Mouse (Mus musculus) left cerebral cortex, adult 2 months (tissue): ENCODE measurements around the gene Zfp982. TPM values are rescaled to one million over a fixed set of nuclear protein-coding genes. Genes with fewer than 3 reads are reported as not detected.
A peak's percentile ranks its signal among the peaks of the same experiment; 100 is the strongest.
"Not testable (repeated sequence)": the region's sequence is repeated elsewhere in the genome, so short reads cannot be mapped to it uniquely, and the experiment has no call there.

ENCODE experiments used
- DNase-seq, 2 experiments: peaks; one replicate each; pipeline ENCODE4 v3.0.0; 2021 to 2022; ENCODE audit warnings: low spot score in 2 of 2, mixed read lengths in 1 of 2; ENCODE audit errors: extremely low spot score in 1 of 2
- H3K27ac ChIP-seq: fragments of 200-600 bp; 2 replicates; pipeline ENCODE4 v1.8.1; 2022
- H3K4me3 ChIP-seq: fragments of 200-600 bp; 2 replicates; pipeline ENCODE4 v1.8.1; 2022
- CTCF ChIP-seq: fragments of 200-600 bp; IDR thresholded peaks from 2 replicates; pipeline ENCODE4 v1.8.1; 2022; ENCODE audit warnings: antibody characterized with exemption, mild to moderate bottlenecking, moderate library complexity
- intact Hi-C: fragments of 180-260 bp; cut with DNase I; formaldehyde crosslinking; loops from one replicate; pipeline ENCODE4 v1.15.1; 2025
- long read RNA-seq, 2 experiments: library from polyadenylated mRNA; stranded (forward); transcript quantifications; one replicate each; pipeline ENCODE4 v2.0.0; 2021; ENCODE audit warnings: borderline mapping rate in 2 of 2
- total RNA-seq, 2 experiments: library from RNA; stranded (reverse); gene quantifications; 2 replicates each; pipeline ENCODE4 v1.2.3; 2021

Gene Zfp982
- 1 to 10 TPM; 3.9 to 5.1 TPM for total RNA-seq
- long read RNA-seq, experiment 1: 0 reads
- long read RNA-seq, experiment 2: 0 reads

DNA sequence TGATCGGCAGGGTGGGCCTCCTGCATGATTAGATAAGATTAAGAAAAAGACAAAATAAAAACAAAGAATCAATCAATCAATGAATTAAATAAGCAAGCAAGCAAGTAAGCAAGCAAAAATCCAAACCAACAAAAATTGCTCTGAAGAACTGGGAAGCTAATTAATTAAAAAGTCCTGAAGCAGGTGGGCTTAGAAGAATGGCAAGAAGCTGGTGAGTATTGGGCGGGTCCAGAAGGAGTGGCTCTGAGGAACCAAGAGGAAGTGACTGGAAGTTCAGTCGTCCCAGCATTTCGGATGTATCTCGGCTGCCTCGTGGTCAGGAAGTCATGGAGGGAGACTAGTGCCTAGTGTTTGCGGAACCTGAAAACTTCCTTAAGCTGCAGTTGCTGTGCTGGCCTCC, at the start of gene Zfp982:
Zfp982 (plus strand) TSS at position 301 of the 400 bp plus-strand sequence.
- H3K4me3 ChIP-seq, intact Hi-C loops, DNase-seq, H3K27ac ChIP-seq: not testable (repeated sequence)

DNA sequence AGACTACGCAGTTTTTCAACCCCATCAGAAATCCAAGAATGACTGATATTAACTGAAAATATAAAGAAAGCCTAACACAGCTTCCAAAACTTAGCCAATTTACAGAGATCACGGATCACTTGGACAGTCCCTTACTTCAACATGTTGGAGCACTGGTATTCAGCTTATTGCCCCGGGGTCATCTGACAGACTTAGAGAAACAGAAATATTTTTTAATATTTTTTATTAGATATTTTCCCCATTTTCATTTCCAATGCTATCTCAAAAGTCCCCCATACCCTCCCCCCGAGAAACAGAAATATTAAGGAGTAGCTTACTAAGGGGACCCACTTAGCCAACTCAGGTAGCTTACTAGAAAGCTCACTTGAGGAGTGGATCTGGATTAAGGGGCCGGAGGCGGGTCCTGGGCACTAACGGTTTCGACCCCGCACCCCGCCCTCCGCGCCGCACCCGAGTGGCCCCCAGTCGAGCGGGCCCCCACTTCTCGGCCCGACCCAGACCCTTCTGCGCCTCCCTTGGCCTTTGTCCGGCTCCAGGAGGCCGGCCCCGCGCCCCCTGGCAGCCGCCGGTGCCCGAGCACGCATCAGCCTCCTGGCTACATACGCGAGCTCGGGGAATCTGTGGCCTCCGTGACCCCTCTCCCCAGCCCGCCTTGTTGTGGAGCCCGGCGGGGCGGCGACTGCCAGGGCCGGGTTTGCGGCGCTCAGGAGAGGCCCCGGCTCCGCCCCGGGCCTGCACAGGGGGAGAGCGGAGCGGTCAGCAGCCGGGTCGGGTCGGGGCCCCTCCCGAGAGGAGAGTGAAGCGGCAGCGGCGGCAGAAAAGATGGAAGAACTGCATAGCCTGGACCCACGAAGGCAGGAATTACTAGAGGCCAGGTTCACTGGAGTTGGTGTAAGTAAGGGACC, 49.3 kb upstream of the Zfp982 start:
- Histone ChIP-seq H3K4me3 (peak overlapping the region; percentile 48), H3K27ac (peak overlapping the region; percentile 47; the same call in 1 of the 2 replicates)
- intact Hi-C loops, DNase-seq: not testable (repeated sequence)

DNA sequence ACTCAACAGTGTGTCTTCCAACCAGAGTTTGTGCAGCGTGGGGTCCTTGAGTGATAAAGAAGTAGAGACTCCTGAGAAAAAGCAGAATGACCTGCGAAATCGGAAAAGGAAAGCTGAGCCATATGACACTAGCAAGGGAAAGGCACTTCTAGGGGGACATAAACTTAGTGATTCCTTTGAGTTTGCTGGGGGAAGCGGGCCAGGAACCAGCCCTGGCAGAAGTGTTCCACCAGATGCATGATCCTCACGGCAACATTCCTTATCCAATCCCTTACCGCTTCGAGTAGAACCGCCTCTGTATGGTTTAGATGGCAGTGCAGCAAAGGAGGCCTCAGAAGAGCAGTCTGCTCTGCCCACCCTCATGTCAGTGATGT, 48.7 kb upstream of the Zfp982 start:
- intact Hi-C loops, DNase-seq, H3K27ac ChIP-seq: not testable (repeated sequence)
- peak overlapping the region; percentile 48 for H3K4me3 ChIP-seq

DNA sequence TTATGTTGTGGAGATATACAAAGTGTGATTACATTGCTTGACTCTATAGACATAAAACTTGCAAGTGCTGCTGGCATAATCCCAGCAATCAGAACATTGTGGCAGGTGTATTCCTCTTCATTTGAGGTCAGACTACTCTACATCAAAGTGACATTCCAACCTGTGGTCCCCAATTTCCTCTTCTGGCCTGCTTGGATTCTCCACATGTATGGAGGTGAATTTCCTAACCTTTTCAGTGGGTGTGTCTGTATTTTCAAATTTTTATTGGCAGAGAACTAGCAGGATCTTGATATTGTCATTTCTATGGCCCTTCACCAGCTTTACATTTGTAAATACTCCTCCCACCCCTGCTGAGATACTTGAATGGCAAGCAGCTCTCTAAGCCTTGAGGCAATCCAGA, 46.8 kb upstream of the Zfp982 start:
- intact Hi-C loops, DNase-seq, H3K27ac ChIP-seq: not testable (repeated sequence)

DNA sequence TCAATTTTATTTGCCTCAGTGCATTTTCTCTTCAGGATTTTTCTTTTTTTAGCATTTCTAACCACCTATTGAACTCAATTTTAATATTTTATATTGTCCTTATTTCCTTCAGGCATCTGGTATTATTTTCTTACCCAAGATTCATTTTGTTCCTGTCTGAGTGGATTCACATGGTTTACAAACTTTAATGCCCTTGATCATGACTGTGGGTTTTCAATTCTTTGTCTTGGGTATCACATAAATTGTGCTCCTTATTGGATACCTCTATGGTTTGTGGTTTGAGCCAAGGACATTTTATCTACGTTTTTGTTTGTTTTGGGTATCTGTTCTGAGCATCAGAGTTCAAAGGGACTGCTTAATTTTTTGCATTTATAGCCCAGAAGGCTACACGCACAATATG, 43.9 kb upstream of the Zfp982 start:
- intact Hi-C loops: no loop called here
- TF ChIP-seq CTCF: no peak
- no peak overlapping the region for H3K4me3 ChIP-seq
- no peak overlapping the region for H3K27ac ChIP-seq
- no peak for DNase-seq

More for the DNA sequence above, 46.8 kb upstream of the Zfp982 start:
- not testable (repeated sequence) for H3K4me3 ChIP-seq

DNA sequence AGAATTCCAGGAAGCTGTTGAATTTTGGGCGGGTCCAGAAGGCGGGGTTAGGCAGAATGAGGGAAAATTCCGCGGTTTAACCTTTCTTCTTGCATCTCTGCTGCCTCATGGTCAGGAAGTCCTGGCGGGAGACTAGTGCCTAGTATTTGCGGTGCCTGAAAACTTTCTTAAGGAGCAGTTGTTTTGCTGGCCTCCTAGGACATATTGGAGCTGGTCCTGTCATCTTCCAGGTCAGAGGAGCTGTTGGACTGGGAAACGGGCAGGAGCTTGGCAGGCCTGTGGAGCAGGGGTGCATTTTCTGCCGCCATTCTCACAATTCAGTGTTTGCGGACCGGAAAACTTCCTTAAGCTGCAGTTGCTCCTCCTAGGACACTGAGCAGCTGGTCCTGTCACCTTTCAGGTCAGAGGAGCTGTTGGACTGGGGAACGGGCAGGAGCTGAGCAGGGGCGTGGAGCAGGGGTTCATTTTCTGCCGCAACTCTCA, 43.1 kb upstream of the Zfp982 start:
- no peak for TF ChIP-seq CTCF
- intact Hi-C loops: no loop called here
- Histone ChIP-seq H3K4me3 (no peak overlapping the region), H3K27ac (no peak overlapping the region)
- no peak for DNase-seq

DNA sequence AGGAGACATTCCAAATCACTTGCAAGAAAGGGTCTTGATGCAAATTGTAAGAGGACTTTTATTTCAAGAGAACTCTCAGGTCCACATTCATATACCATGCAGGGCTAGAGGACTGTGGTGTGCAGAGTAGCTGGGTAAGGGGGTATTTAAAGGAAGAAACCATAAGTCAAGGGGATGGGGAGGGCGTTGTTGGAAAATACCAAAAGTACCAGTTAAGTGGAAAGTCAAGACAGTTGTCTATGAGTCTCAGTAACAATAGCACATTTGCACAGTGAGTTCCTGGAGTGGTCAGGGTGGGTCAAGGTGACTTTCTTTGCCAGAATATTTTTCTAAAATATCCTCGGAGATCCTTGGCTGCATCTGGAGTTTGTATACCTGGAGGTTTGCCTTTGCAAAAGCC, 42.2 kb upstream of the Zfp982 start:
- DNase-seq, H3K4me3 ChIP-seq, intact Hi-C loops, H3K27ac ChIP-seq: not testable (repeated sequence)

DNA sequence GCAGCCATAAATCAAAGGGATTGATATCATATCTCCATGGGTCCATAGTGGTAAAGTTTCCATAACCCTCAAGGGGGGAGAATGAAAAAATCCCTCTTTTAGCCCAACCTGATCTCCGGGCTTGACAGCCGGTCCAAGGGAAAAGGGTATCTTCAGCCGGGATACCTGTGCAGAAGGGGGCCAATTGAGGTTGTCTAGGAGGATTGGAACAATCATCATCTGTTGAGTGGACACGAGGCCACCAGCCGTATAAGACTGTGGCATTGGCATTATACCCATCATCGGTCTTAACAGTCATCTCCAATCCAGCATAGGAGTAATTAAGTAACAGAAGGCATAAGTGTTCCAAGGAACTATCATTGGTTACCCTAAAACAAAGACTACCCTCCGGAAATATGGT, 25.0 kb upstream of the Zfp982 start:
- intact Hi-C loops, H3K27ac ChIP-seq, DNase-seq, H3K4me3 ChIP-seq: not testable (repeated sequence)

DNA sequence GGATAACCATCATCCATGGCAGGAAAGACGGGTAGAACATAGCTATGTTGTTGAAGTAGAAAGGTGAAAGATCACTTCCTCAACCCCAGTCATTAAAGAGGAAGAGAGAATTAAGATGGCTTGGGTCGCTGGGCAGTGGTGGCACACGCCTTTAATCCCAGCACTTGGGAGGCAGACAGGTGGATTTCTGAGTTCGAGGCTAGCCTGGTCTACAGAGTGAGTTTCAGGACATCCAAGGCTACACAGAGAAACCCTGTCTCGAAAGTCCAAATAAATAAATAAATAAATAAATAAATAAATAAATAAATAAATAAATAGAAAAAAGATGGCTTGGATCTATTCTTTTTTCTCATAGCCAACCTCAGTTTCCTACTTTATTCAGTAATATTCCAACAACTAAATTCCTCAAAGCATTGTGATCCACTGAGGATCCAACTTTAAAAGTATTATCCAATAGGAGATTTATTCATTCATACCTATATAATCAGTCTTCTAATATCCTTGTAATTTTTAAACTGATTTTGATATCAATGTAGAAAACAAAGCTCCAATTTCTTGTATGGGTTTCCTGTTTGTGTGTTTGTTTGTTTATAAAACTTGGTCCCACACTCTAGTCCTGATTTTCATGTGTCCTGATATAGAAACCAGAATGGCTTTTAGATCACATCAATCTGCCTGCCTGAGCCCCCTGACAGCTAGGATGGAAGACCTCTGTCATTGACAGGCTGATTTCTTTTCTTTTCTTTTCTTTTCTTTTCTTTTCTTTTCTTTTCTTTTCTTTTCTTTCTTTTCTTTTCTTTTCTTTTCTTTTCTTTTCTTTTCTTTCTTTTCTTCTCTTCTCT, 6.8 kb downstream of the Zfp982 start:
- H3K4me3 ChIP-seq, intact Hi-C loops, H3K27ac ChIP-seq, DNase-seq: not testable (repeated sequence)

DNA sequence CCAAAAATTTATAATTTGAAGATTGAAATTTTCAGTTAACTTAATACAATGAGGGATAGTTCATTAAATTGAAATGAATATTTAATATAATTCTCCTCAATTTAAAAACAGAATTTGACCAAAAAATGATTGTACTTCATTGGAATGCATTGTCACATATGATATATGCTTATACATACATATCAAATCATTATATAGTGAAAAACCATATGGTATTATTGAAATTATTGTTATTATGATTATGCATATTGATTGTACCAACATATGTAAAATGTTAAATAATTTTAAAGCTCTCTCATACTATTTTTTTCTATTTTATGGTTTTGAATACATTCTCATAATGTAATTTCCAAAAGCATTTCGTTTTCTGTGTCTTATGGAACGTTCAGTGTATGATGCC, 17.0 kb downstream of the Zfp982 start:
- DNase-seq: no peak
- no peak overlapping the region for H3K4me3 ChIP-seq
- no peak for TF ChIP-seq CTCF
- no peak overlapping the region for H3K27ac ChIP-seq
- intact Hi-C loops: no loop called here

DNA sequence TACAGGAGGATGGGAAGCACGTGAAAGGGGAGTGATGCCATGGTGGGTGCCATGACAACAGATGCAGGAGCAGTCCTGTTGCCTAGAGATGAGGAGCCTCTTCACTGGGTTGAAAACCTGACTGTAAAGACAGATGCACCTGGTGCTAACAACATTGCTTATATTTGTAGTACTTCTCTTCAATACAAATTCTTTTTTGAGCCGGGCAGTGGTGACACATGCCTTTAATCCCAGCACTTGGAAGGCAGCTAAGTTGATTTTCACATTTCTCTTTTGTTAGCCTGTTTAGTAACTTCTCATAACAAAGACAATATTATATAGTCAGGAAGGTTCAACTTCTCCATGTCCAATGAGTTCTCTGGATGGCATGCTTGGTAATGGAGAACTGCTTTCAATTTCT, 26.8 kb downstream of the Zfp982 start:
- DNase-seq: no peak
- intact Hi-C loops: no loop called here
- H3K27ac ChIP-seq: no peak overlapping the region
- H3K4me3 ChIP-seq: no peak overlapping the region
- TF ChIP-seq CTCF: no peak

DNA sequence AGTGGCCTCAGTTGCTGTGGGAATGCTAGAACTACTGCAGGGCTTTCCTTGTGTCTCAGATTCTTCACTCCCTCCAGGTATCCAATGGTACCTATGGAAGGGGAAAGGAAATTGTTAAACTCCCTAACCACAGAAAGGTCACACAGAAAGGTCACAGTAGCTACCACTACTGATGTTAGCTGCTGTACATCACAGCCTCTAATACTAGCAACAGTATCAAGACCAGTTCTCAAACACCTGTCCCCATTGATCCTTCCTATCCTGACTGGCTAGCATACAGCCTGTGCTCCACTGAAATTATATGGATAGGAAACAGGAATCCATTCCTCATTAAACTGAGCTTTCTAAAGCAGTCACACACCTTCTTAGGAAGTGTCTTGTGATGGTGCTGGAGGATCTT, 27.9 kb downstream of the Zfp982 start:
- no peak for DNase-seq
- Histone ChIP-seq H3K4me3 (no peak overlapping the region), H3K27ac (no peak overlapping the region)
- no peak for TF ChIP-seq CTCF
- intact Hi-C loops: loop anchor here (5.0 kb wide), 1 partner anchor 67 kb away; no protein-coding TSS in a partner anchor
